Mouse (Mus musculus) heart, embryonic 12.5 days (tissue): Measurements from ENCODE around the gene Gm5426. TPM values are rescaled to one million over a fixed set of nuclear protein-coding genes. Genes with fewer than 3 reads are reported as not detected.

ENCODE experiments used
- ATAC-seq: fragments of 200-750 bp; cut with Nextera tagmentation; 2 replicates; pipeline ENCODE4 v1.8.0; 2017; ENCODE audit warnings: moderate TSS enrichment, moderate library complexity; ENCODE audit not compliant: insufficient number of reproducible peaks, low FRiP score
- H3K27ac ChIP-seq: fragments of 300-500 bp; sonication (generic); 2 replicates; pipeline ENCODE4 v1.5.1; 2016; ENCODE audit warnings: mild to moderate bottlenecking, moderate library complexity; ENCODE audit not compliant: poor library complexity, severe bottlenecking
- H3K27me3 ChIP-seq: fragments of 300-500 bp; sonication (generic); replicated peaks from 2 replicates; pipeline ENCODE4 v1.6.1; 2016; ENCODE audit warnings: mild to moderate bottlenecking, moderate library complexity
- H3K36me3 ChIP-seq: fragments of 300-500 bp; sonication (generic); 2 replicates; pipeline ENCODE4 v1.6.1; 2016; ENCODE audit warnings: mild to moderate bottlenecking, moderate library complexity
- H3K4me1 ChIP-seq: fragments of 300-500 bp; sonication (generic); replicated peaks from 2 replicates; pipeline ENCODE4 v1.6.1; 2016; ENCODE audit warnings: mild to moderate bottlenecking
- H3K4me2 ChIP-seq: fragments of 300-500 bp; sonication (generic); 2 replicates; pipeline ENCODE4 v1.6.1; 2016; ENCODE audit warnings: mild to moderate bottlenecking, moderate library complexity
- H3K4me3 ChIP-seq: fragments of 300-500 bp; sonication (generic); 2 replicates; pipeline ENCODE4 v1.5.1; 2016; ENCODE audit warnings: mild to moderate bottlenecking
- H3K9ac ChIP-seq: fragments of 300-500 bp; sonication (generic); 2 replicates; pipeline ENCODE4 v1.6.1; 2016; ENCODE audit warnings: mild to moderate bottlenecking, moderate library complexity
- H3K9me3 ChIP-seq: fragments of 300-500 bp; sonication (generic); replicated peaks from 2 replicates; pipeline ENCODE4 v1.6.1; 2016; ENCODE audit warnings: mild to moderate bottlenecking, moderate library complexity
- WGBS: fragments of 180-500 bp; shearing (Covaris S2); methylation state at CpG from one replicate; pipeline ENCODE4 v1.1.7; 2016; 5-methylcytosine and 5-hydroxymethylcytosine counted together
- polyA plus RNA-seq: library from polyadenylated mRNA; unstranded; fragments of >200 nt; fragmentation: Nextera tagmentation; extraction: Ambion mirVana; gene quantifications from 2 replicates; pipeline ENCODE4 v1.2.1, GENCODE M21; 2016

The Gm5426 gene
- polyA plus RNA-seq, 1 experiment from 2014 or later = not detected

- H3K4me2 ChIP-seq = no peak overlapping the region
These were observed 28.6 kb upstream of the Gm5426 start for GRCm38 (mm10) chr10:96107825-96108224.

GRCm38 (mm10) chr10:96115325-96115724 lies 21.1 kb upstream of the Gm5426 start:
- Histone ChIP-seq H3K4me2 (no peak overlapping the region), H3K4me1 (no peaks in the 10 kb centered on the region), H3K27me3 (no peaks in the 10 kb centered on the region), H3K9ac (no peak overlapping the region), H3K9me3 (no peaks in the 10 kb centered on the region), H3K36me3 (no peaks in the 10 kb centered on the region), H3K4me3 (no peak overlapping the region), H3K27ac (no peak overlapping the region)
- WGBS = 73% methylated on average over 3 of the region's 3 CpGs
- no peak for ATAC-seq

More at GRCm38 (mm10) chr10:96107825-96108224, 28.6 kb upstream of the Gm5426 start:
- no peak overlapping the region for H3K27ac ChIP-seq
- H3K27me3 ChIP-seq = no peaks in the 10 kb centered on the region
- H3K9me3 ChIP-seq = no peaks in the 10 kb centered on the region
- H3K4me3 ChIP-seq = no peak overlapping the region
- WGBS = 58% methylated on average over 1 of the region's 1 CpGs
- H3K9ac ChIP-seq = no peak overlapping the region
- no peaks in the 10 kb centered on the region for H3K4me1 ChIP-seq
- no peaks in the 10 kb centered on the region for H3K36me3 ChIP-seq
- no peak for ATAC-seq

DNA sequence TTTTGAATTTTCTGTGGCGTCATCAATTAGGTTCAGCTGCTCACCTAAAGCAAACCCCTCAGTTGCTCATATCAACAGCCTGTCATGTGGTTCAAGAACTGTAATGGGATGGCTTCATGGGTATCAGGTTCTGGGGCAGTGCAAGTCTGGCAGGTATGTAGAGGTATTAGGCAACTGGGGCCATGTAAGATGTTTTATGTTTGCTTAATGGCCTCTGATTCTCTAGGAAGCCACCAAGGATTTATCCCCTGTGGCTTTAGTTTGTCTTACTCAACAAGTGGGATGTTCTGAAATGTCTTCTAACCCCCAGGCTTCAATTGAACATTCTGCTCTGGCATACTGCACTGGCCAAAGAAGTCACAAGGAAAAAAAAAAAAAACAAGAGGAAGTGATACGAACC lies 15.6 kb upstream of the Gm5426 start:
- Histone ChIP-seq H3K4me2 (no peak overlapping the region), H3K27ac (no peak overlapping the region), H3K9ac (no peak overlapping the region), H3K27me3 (no peaks in the 10 kb centered on the region), H3K4me3 (no peak overlapping the region), H3K9me3 (no peaks in the 10 kb centered on the region), H3K36me3 (no peaks in the 10 kb centered on the region), H3K4me1 (no peaks in the 10 kb centered on the region)
- 84% methylated on average over 2 of the region's 2 CpGs for WGBS
- ATAC-seq = no peak

DNA sequence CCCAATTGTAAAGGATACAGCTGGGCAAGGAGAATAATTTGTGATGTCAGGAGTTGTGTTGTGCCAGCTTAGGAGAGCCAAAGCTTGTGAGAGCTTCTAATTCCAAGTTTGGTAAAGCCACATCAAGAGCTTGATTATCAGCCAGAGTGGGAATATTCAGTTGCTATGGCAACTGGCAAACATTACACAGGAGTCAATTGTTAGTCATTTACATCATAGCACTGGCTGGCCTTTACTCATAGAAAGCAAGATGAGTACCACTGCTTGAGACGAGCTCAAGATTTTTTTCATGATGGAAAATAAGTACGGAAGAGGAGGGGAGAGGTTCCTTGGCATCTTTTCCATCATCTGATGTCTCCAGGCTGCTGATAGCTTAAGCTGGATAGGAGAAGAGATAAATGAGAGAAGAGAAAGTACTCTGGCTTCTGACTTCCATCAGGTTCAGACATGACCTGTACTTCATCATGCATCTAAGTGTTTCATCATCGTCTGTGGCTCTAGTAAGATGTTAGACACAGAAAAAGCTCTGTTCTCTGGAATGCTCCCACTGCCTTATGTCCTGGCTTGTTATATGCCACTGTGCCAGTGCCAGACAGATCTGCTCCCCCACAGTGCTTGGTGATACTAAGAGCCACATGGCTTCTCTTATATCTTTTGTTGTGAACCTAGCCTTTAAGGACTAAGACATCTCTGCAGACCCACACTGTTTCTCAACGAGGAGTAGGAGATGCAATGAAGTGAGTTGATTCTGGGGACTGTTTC lies 15.0 kb upstream of the Gm5426 start:
- no peaks in the 10 kb centered on the region for H3K36me3 ChIP-seq
- no peak for ATAC-seq
- H3K4me2 ChIP-seq = no peak overlapping the region
- WGBS = 58% methylated on average over 4 of the region's 4 CpGs
- H3K4me3 ChIP-seq = no peak overlapping the region
- H3K27me3 ChIP-seq = no peaks in the 10 kb centered on the region
- no peak overlapping the region for H3K9ac ChIP-seq
- no peaks in the 10 kb centered on the region for H3K9me3 ChIP-seq
- H3K4me1 ChIP-seq = no peaks in the 10 kb centered on the region
- H3K27ac ChIP-seq = no peak overlapping the region

DNA sequence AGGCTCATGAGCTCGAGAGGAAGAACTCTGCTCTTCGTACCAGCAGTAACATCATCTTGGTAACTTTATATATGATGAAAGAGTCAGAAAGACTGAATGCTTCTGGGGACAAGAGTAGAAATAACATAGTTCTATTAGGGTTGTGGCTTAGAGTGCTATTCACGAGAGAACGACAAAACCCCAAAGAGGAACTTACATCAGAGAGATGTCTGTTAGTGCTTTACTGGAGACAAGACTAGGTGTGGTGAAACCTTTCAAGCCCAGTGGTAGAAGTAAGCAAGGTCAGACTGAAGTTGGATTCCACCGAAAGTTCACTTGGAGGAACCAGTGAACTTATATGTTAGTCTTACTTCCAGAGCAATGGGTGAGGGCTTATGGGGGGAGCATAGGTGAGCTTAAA lies 12.5 kb upstream of the Gm5426 start:
- no peak for ATAC-seq
- 80% methylated on average over 5 of the region's 5 CpGs for WGBS
- H3K36me3 ChIP-seq = no peaks in the 10 kb centered on the region
- no peaks in the 10 kb centered on the region for H3K27me3 ChIP-seq
- no peak overlapping the region for H3K4me3 ChIP-seq
- H3K9ac ChIP-seq = no peak overlapping the region
- no peak overlapping the region for H3K4me2 ChIP-seq
- no peaks in the 10 kb centered on the region for H3K4me1 ChIP-seq
- H3K9me3 ChIP-seq = no peaks in the 10 kb centered on the region
- H3K27ac ChIP-seq = no peak overlapping the region

DNA sequence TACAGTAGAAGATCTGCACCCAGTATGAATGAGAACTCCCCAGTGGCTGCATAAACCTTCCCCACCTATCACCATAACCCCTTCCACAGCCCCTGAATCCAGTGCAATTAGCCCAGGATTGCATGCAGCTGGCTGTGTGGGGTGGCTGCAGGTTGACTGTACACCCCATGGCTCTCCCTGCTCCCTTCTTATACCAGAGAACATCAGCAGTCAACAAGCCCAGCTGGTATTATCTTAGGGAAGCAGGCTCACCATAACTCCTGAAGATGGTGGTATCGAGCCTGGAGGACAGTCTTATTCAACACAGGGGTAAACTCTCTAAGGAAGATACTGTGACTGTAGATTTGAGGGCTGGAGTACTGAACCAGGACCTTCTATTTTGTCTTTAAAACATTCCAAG lies 12.1 kb upstream of the Gm5426 start:
- WGBS = 86% methylated on average over 1 of the region's 1 CpGs
- H3K27me3 ChIP-seq = no peaks in the 10 kb centered on the region
- no peak overlapping the region for H3K27ac ChIP-seq
- H3K4me1 ChIP-seq = no peaks in the 10 kb centered on the region
- no peak for ATAC-seq
- no peak overlapping the region for H3K9ac ChIP-seq
- no peaks in the 10 kb centered on the region for H3K36me3 ChIP-seq
- no peaks in the 10 kb centered on the region for H3K9me3 ChIP-seq
- H3K4me3 ChIP-seq = no peak overlapping the region
- no peak overlapping the region for H3K4me2 ChIP-seq

DNA sequence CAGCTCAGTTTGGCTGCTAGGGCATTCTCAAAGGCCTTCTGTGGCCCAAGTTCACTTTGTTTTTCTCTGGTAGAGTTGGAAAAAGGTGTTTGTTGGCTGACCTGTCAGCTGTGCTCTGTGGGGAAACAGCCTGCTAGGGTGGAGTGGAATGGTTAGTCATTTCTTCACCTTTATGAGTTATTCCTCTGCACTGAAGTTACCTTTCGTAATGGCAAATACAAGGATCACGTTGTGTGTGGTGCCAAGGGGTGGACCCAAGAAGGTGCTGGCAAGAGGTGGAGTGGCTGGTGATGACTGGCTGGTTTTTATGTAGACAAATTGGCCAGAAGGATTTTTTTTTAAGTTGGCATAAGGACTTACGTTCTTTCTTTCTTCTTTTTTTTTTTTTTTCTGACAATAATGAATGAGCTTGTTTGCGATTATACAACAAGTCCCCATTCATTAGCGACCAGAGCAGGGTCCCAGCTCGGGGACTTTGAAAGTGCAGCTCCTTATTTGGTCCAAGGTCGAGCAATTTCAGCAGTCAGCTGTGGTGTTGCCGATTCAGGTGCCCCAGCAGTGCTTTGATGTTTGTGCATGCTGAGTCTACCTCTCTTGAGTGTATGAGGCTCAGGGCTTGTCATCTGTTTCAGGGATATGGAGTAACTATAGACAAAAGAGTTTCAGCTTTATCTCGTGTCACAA lies 10.5 kb upstream of the Gm5426 start:
- Histone ChIP-seq H3K27me3 (no peaks in the 10 kb centered on the region), H3K36me3 (no peaks in the 10 kb centered on the region), H3K4me1 (no peaks in the 10 kb centered on the region), H3K9ac (no peak overlapping the region), H3K27ac (no peak overlapping the region), H3K4me3 (no peak overlapping the region), H3K9me3 (no peaks in the 10 kb centered on the region), H3K4me2 (no peak overlapping the region)
- ATAC-seq = no peak
- WGBS = 61% methylated on average over 9 of the region's 9 CpGs

GRCm38 (mm10) chr10:96129213-96129612 lies 7.2 kb upstream of the Gm5426 start:
- ATAC-seq = no peak
- WGBS = 54% methylated on average over 2 of the region's 2 CpGs
- H3K9me3 ChIP-seq = no peaks in the 10 kb centered on the region
- H3K27me3 ChIP-seq = no peaks in the 10 kb centered on the region
- no peak overlapping the region for H3K27ac ChIP-seq
- H3K4me2 ChIP-seq = no peak overlapping the region
- no peaks in the 10 kb centered on the region for H3K36me3 ChIP-seq
- H3K9ac ChIP-seq = no peak overlapping the region
- no peak overlapping the region for H3K4me3 ChIP-seq
- no peaks in the 10 kb centered on the region for H3K4me1 ChIP-seq

DNA sequence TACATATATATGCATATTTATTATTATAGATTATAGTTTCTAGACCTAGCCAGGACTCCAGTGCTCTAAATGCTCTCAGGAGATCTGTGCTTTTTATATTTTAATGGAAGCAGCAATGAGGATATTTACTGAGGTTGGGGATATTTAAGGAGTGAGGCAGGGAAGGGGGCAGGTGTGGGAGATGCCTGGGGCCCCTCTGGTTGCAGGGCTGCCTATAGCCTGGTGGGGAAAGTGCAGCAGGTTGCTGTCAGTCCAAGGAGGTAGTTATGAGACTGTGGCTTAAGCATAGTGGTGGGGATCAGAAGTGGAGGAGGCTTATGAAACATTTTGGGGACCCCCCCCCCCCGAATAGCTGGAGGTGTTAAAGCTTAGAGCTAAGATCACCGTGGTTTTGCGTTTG lies 6.0 kb upstream of the Gm5426 start:
- WGBS = 82% methylated on average over 3 of the region's 3 CpGs
- Histone ChIP-seq H3K9me3 (no peaks in the 10 kb centered on the region), H3K36me3 (no peaks in the 10 kb centered on the region), H3K4me1 (no peaks in the 10 kb centered on the region), H3K4me3 (no peak overlapping the region), H3K27me3 (no peaks in the 10 kb centered on the region), H3K4me2 (no peak overlapping the region), H3K27ac (no peak overlapping the region), H3K9ac (no peak overlapping the region)
- no peak for ATAC-seq

DNA sequence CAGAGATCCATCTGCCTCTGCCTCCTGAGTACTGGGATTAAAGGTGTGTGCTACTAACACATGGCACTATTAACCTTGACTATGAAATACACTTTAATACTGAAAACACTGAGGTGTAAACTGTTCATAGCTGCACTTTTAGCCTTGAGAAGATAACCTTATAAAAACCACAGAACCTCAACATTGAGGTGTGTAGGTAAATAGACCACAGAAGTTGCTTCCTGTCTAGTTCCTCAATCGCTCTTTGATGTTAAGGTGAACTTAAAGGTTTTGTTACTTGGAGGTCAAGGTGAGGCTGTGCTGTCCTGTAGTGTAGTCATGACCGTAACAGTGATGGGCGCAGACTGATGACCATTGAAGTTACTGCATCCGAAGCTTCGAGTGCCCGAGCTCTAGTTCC lies 5.3 kb upstream of the Gm5426 start:
- no peak for ATAC-seq
- WGBS = 80% methylated on average over 6 of the region's 6 CpGs
- no peaks in the 10 kb centered on the region for H3K36me3 ChIP-seq
- H3K4me2 ChIP-seq = no peak overlapping the region
- no peaks in the 10 kb centered on the region for H3K4me1 ChIP-seq
- no peaks in the 10 kb centered on the region for H3K27me3 ChIP-seq
- H3K9ac ChIP-seq = no peak overlapping the region
- no peak overlapping the region for H3K4me3 ChIP-seq
- H3K27ac ChIP-seq = no peak overlapping the region
- H3K9me3 ChIP-seq = no peaks in the 10 kb centered on the region

DNA sequence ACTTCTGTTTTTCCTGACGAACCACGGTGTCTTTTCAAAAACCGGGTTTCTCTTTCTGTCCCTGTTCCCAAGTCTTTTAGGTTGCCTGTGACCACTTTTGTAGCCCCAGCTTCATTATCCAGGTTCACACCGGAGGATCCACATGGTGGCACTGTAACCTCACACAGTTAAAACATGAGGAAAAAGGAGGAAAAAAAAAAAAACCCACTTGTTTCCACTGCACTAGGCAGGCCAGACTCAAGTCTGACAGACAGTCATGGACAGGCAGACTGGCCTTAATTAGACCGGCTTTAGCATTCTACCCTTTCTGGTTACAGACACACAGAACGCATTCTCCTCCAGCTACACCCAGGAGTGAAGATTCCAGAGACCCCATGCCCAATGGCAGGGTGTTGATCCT lies 4.2 kb upstream of the Gm5426 start:
- Histone ChIP-seq H3K4me1 (no peaks in the 10 kb centered on the region), H3K9ac (no peak overlapping the region), H3K4me3 (no peak overlapping the region), H3K4me2 (no peak overlapping the region), H3K27me3 (no peaks in the 10 kb centered on the region), H3K9me3 (no peaks in the 10 kb centered on the region), H3K36me3 (no peaks in the 10 kb centered on the region), H3K27ac (no peak overlapping the region)
- whole genome bisulfite sequencing = 22% methylated on average over 6 of the region's 6 CpGs
- ATAC-seq = 0 out of 2 replicates have a peak, but pooled peaks have one; percentile 22
